Mouse (Mus musculus) heart, postnatal 25 days (tissue): ENCODE results near the gene Ccn1. TPM values are rescaled to one million over a fixed set of nuclear protein-coding genes. Genes with fewer than 3 reads are reported as not detected.
A peak's percentile ranks its signal among the peaks of the same experiment; 100 is the strongest.

Source experiments
- DNase-seq: peaks from one replicate; pipeline ENCODE4 v3.0.0; 2022; ENCODE audit warnings: low spot score
- intact Hi-C: fragments of 180-260 bp; cut with DNase I; formaldehyde crosslinking; loops from one replicate; pipeline ENCODE4 v1.15.1; 2025
- total RNA-seq, 2 experiments: library from RNA; stranded (reverse); gene quantifications; 2 replicates each; pipeline ENCODE4 v1.2.3; 2021

Gene Ccn1
- total RNA-seq: 10 to 100 TPM; 46.8 to 75.2 TPM

GRCm38 (mm10) chr3:145649852-145650202 lies at the start of gene Ccn1:
Gene Ccn1, minus strand, starts transcription at chr3:145649981.
- intact Hi-C loops: loop anchor here (2.0 to 5.0 kb wide), 5 partner anchors 67 to 272 kb away; partner anchors contain the start of gene Bcl10
- peak; percentile 89 for DNase-seq

- no peak for DNase-seq
- intact Hi-C loops: no loop called here
Measured at GRCm38 (mm10) chr3:145693361-145693760, 43.6 kb upstream of the Ccn1 start.

GRCm38 (mm10) chr3:145692037-145692436 lies 42.3 kb upstream of the Ccn1 start:
- no peak for DNase-seq
- intact Hi-C loops: no loop called here

- no peak for DNase-seq
- intact Hi-C loops: no loop called here
Measured at GRCm38 (mm10) chr3:145691415-145691814, 41.6 kb upstream of the Ccn1 start.

- intact Hi-C loops: no loop called here
- DNase-seq: no peak
Measured at GRCm38 (mm10) chr3:145689271-145689670, 39.5 kb upstream of the Ccn1 start.

- intact Hi-C loops: no loop called here
- no peak for DNase-seq
Measured at GRCm38 (mm10) chr3:145687836-145688235, 38.1 kb upstream of the Ccn1 start.

- intact Hi-C loops: no loop called here
- DNase-seq: no peak
Measured at GRCm38 (mm10) chr3:145684604-145685441, 35.0 kb upstream of the Ccn1 start.

GRCm38 (mm10) chr3:145684201-145684600 lies 34.4 kb upstream of the Ccn1 start:
- DNase-seq: no peak
- intact Hi-C loops: no loop called here

- intact Hi-C loops: no loop called here
Measured at GRCm38 (mm10) chr3:145681348-145681935, 31.7 kb upstream of the Ccn1 start.

GRCm38 (mm10) chr3:145680686-145681085 lies 30.9 kb upstream of the Ccn1 start:
- intact Hi-C loops: no loop called here
- no peak for DNase-seq

More at GRCm38 (mm10) chr3:145681348-145681935, 31.7 kb upstream of the Ccn1 start:
- DNase-seq: no peak

GRCm38 (mm10) chr3:145676212-145676611 lies 26.4 kb upstream of the Ccn1 start:
- intact Hi-C loops: no loop called here

GRCm38 (mm10) chr3:145674815-145675214 lies 25.0 kb upstream of the Ccn1 start:
- intact Hi-C loops: no loop called here
- DNase-seq: no peak

More at GRCm38 (mm10) chr3:145676212-145676611, 26.4 kb upstream of the Ccn1 start:
- DNase-seq: no peak

- DNase-seq: no peak
- intact Hi-C loops: no loop called here
Measured at GRCm38 (mm10) chr3:145666383-145666782, 16.6 kb upstream of the Ccn1 start.

GRCm38 (mm10) chr3:145656993-145657713 lies 7.4 kb upstream of the Ccn1 start:
- peak; percentile 15 for DNase-seq
- intact Hi-C loops: no loop called here

GRCm38 (mm10) chr3:145654944-145655343 lies 5.2 kb upstream of the Ccn1 start:
- intact Hi-C loops: loop anchor here (5.0 kb wide), 1 partner anchor 267 kb away; the partner anchor contains the start of gene Bcl10
- DNase-seq: no peak

- no peak for DNase-seq
- intact Hi-C loops: loop anchor here (5.0 kb wide), 1 partner anchor 268 kb away; the partner anchor contains the start of gene Bcl10
Measured at GRCm38 (mm10) chr3:145654028-145654427, 4.2 kb upstream of the Ccn1 start.

GRCm38 (mm10) chr3:145653191-145653940 lies 3.6 kb upstream of the Ccn1 start:
- peak; percentile 77 for DNase-seq
- intact Hi-C loops: loop anchor here (5.0 kb wide), 1 partner anchor 269 kb away; the partner anchor contains the start of gene Bcl10

GRCm38 (mm10) chr3:145652322-145653131 lies 2.7 kb upstream of the Ccn1 start:
- DNase-seq: no peak
- intact Hi-C loops: loop anchor here (5.0 kb wide), 1 partner anchor 270 kb away; the partner anchor contains the start of gene Bcl10

- DNase-seq: no peak
- intact Hi-C loops: loop anchor here (2.0 to 5.0 kb wide), 2 partner anchors 175 to 270 kb away; partner anchors contain the start of gene Bcl10
Measured at GRCm38 (mm10) chr3:145651978-145652321, 2.2 kb upstream of the Ccn1 start.
